Mouse (Mus musculus) brain, adult 2 months (tissue): ENCODE data around the gene Ppp1r3c.
A peak's percentile ranks its signal among the peaks of the same experiment; 100 is the strongest.
"Not testable (repeated sequence)": the region's sequence is repeated elsewhere in the genome, so short reads cannot be mapped to it uniquely, and the experiment has no call there.

ENCODE experiments used
- DNase-seq: peaks from one replicate; pipeline ENCODE4 v3.0.0; 2011; ENCODE audit warnings: low read depth, low spot score

Gene Ppp1r3c

GRCm38 (mm10) chr19:36736537-36736936, at the start of gene Ppp1r3c:
Gene Ppp1r3c (minus strand): TSS chr19:36736653.
- peak; percentile 93 for DNase-seq

GRCm38 (mm10) chr19:36783179-36783578, 46.7 kb upstream of the Ppp1r3c start:
- no peak for DNase-seq

- DNase-seq = no peak
These were observed 46.1 kb upstream of the Ppp1r3c start for GRCm38 (mm10) chr19:36782591-36782990.

GRCm38 (mm10) chr19:36781996-36782395, 45.5 kb upstream of the Ppp1r3c start:
- no peak for DNase-seq

- DNase-seq = no peak
These were observed 43.9 kb upstream of the Ppp1r3c start for GRCm38 (mm10) chr19:36780375-36780774.

GRCm38 (mm10) chr19:36779765-36780164, 43.3 kb upstream of the Ppp1r3c start:
- DNase-seq = no peak

GRCm38 (mm10) chr19:36775531-36775930, 39.1 kb upstream of the Ppp1r3c start:
- DNase-seq = no peak

GRCm38 (mm10) chr19:36773716-36774459, 37.4 kb upstream of the Ppp1r3c start:
- peak; percentile 82 for DNase-seq

GRCm38 (mm10) chr19:36768084-36768483, 31.6 kb upstream of the Ppp1r3c start:
- DNase-seq = no peak

- no peak for DNase-seq
These were observed 28.0 kb upstream of the Ppp1r3c start for GRCm38 (mm10) chr19:36764451-36764850.

- no peak for DNase-seq
These were observed 12.5 kb upstream of the Ppp1r3c start for GRCm38 (mm10) chr19:36748996-36749395.

- DNase-seq = no peak
These were observed 5.9 kb upstream of the Ppp1r3c start for GRCm38 (mm10) chr19:36742331-36742730.

- DNase-seq = peak; percentile 32
These were observed 3.2 kb upstream of the Ppp1r3c start for GRCm38 (mm10) chr19:36739566-36740211.

GRCm38 (mm10) chr19:36738009-36738408, 1.6 kb upstream of the Ppp1r3c start:
- no peak for DNase-seq

- no peak for DNase-seq
These were observed 634 bp upstream of the Ppp1r3c start for GRCm38 (mm10) chr19:36737087-36737486.

- peak; percentile 10 for DNase-seq
These were observed 2.0 kb downstream of the Ppp1r3c start for GRCm38 (mm10) chr19:36734308-36735038.

GRCm38 (mm10) chr19:36733191-36733943, 3.1 kb downstream of the Ppp1r3c start:
- no peak for DNase-seq

- DNase-seq = no peak
These were observed 5.1 kb downstream of the Ppp1r3c start for GRCm38 (mm10) chr19:36731310-36731709.

GRCm38 (mm10) chr19:36730414-36730813, 6.0 kb downstream of the Ppp1r3c start:
- not testable (repeated sequence) for DNase-seq

GRCm38 (mm10) chr19:36728741-36729460, 7.6 kb downstream of the Ppp1r3c start:
- no peak for DNase-seq

- DNase-seq = no peak
These were observed 11.5 kb downstream of the Ppp1r3c start for GRCm38 (mm10) chr19:36724970-36725369.
